Mouse (Mus musculus): ENCODE data around the gene Gm10424.
"Not testable (repeated sequence)": the region's sequence is repeated elsewhere in the genome, so short reads cannot be mapped to it uniquely, and the experiment has no call there.

Gm10424 gene

GRCm38 (mm10) chr5:95272668-95273067, at the start of gene Gm10424:
Gene Gm10424, minus strand, starts transcription at chr5:95272768.
- not testable (repeated sequence) for DNase-seq (ENCODE audit: low read depth)

GRCm38 (mm10) chr5:95305611-95306010, 33.0 kb upstream of the Gm10424 start, which contains the start of gene Gm3259:
Gene Gm3259, plus strand, starts transcription at chr5:95305911.
- not testable (repeated sequence) for DNase-seq (ENCODE audit: low read depth)
